Mouse (Mus musculus): Measurements from ENCODE around the gene Adal. TPM values are rescaled to one million over a fixed set of nuclear protein-coding genes. Genes with fewer than 3 reads are reported as not detected.
A peak's percentile ranks its signal among the peaks of the same experiment; 100 is the strongest.
"Not testable (repeated sequence)": the region's sequence is repeated elsewhere in the genome, so short reads cannot be mapped to it uniquely, and the experiment has no call there.

Gene Adal
- 7.1 and 8.2 TPM in 2 replicates for polyA plus RNA-seq (2015; fragmentation: Nextera tagmentation; extraction: Ambion mirVana)

- Histone ChIP-seq H3K4me1 (replicated peaks; ENCODE audit: control insufficient read depth, insufficient read depth, low read length) (no peaks in the 10 kb centered on the region), H3K4me2 (replicated peaks; ENCODE audit: low read depth) (peak within 1 kb of the TSS; percentile 94), H3K9ac (ENCODE audit: low read depth, low read length) (peak within 1 kb of the TSS; percentile 86), H3K27ac (ENCODE audit: low read depth, low read length) (peak within 1 kb of the TSS; percentile 95), H3K36me3 (ENCODE audit: control insufficient read depth, insufficient read depth) (peaks cover 7% of the 10 kb centered on the region; the same call in 1 of the 2 replicates), H3K27me3 (replicated peaks; ENCODE audit: control insufficient read depth, insufficient read depth, low read length) (no peaks in the 10 kb centered on the region), H3K4me3 (ENCODE audit: low read depth, low read length) (peak within 1 kb of the TSS; percentile 81), H3K9me3 (ENCODE audit: control insufficient read depth) (no peaks in the 10 kb centered on the region)
- TF ChIP-seq CTCF (IDR thresholded peaks at IDR 0.05; ENCODE audit: low read depth) = no peak; the same call in 1 of the 2 replicates
- WGBS = under 1% methylated on average over 87 of the region's 87 CpGs
- peak; percentile 93 for ATAC-seq
These were observed at the start of gene Adal, which contains the start of gene Lcmt2 for GRCm38 (mm10) chr2:121140018-121140882. TSS of gene Adal (plus strand) at chr2:121140428. TSS of gene Lcmt2 (minus strand) at chr2:121140653.

- Histone ChIP-seq H3K4me1 (replicated peaks; ENCODE audit: control insufficient read depth, insufficient read depth, low read length) (no peaks in the 10 kb centered on the region), H3K4me3 (ENCODE audit: low read depth, low read length) (no peak overlapping the region), H3K4me2 (replicated peaks; ENCODE audit: low read depth) (peak overlapping the region; percentile 14; the same call in 1 of the 2 replicates), H3K27ac (ENCODE audit: low read depth, low read length) (no peak overlapping the region), H3K27me3 (replicated peaks; ENCODE audit: control insufficient read depth, insufficient read depth, low read length) (no peaks in the 10 kb centered on the region), H3K9ac (ENCODE audit: low read depth, low read length) (no peak overlapping the region), H3K9me3 (ENCODE audit: control insufficient read depth) (no peaks in the 10 kb centered on the region), H3K36me3 (ENCODE audit: control insufficient read depth, insufficient read depth) (no peaks in the 10 kb centered on the region)
- TF ChIP-seq CTCF (IDR thresholded peaks at IDR 0.05; ENCODE audit: low read depth) = peak; percentile 89
- 16% methylated on average over 9 of the region's 9 CpGs for WGBS
- no peak for ATAC-seq
These were observed 38.2 kb upstream of the Adal start for GRCm38 (mm10) chr2:121102051-121102450.

GRCm38 (mm10) chr2:121105940-121106339, 34.3 kb upstream of the Adal start:
- no peak for ATAC-seq
- Histone ChIP-seq H3K4me3 (ENCODE audit: low read depth, low read length) (no peak overlapping the region), H3K36me3 (ENCODE audit: control insufficient read depth, insufficient read depth) (no peaks in the 10 kb centered on the region), H3K4me2 (replicated peaks; ENCODE audit: low read depth) (no peak overlapping the region), H3K27me3 (replicated peaks; ENCODE audit: control insufficient read depth, insufficient read depth, low read length) (no peaks in the 10 kb centered on the region), H3K9me3 (ENCODE audit: control insufficient read depth) (no peaks in the 10 kb centered on the region), H3K9ac (ENCODE audit: low read depth, low read length) (no peak overlapping the region), H3K27ac (ENCODE audit: low read depth, low read length) (no peak overlapping the region), H3K4me1 (replicated peaks; ENCODE audit: control insufficient read depth, insufficient read depth, low read length) (no peaks in the 10 kb centered on the region)
- TF ChIP-seq CTCF (IDR thresholded peaks at IDR 0.05; ENCODE audit: low read depth) = no peak

GRCm38 (mm10) chr2:121109695-121110094, 30.5 kb upstream of the Adal start, which contains the start of gene Tgm7:
TSS of gene Tgm7 (minus strand) at chr2:121109795.
- 88% methylated on average over 4 of the region's 4 CpGs for WGBS
- Histone ChIP-seq H3K4me2 (replicated peaks; ENCODE audit: low read depth) (no peak within 1 kb of the TSS), H3K9me3 (ENCODE audit: control insufficient read depth) (no peaks in the 10 kb centered on the region), H3K27me3 (replicated peaks; ENCODE audit: control insufficient read depth, insufficient read depth, low read length) (no peaks in the 10 kb centered on the region), H3K36me3 (ENCODE audit: control insufficient read depth, insufficient read depth) (no peaks in the 10 kb centered on the region), H3K4me3 (ENCODE audit: low read depth, low read length) (no peak within 1 kb of the TSS), H3K4me1 (replicated peaks; ENCODE audit: control insufficient read depth, insufficient read depth, low read length) (no peaks in the 10 kb centered on the region), H3K9ac (ENCODE audit: low read depth, low read length) (no peak within 1 kb of the TSS), H3K27ac (ENCODE audit: low read depth, low read length) (no peak within 1 kb of the TSS)
- ATAC-seq = no peak
- no peak for TF ChIP-seq CTCF (IDR thresholded peaks at IDR 0.05; ENCODE audit: low read depth)

- H3K27ac ChIP-seq (ENCODE audit: low read depth, low read length) = no peak overlapping the region
- H3K9me3 ChIP-seq (ENCODE audit: control insufficient read depth) = no peaks in the 10 kb centered on the region
- no peaks in the 10 kb centered on the region for H3K27me3 ChIP-seq (replicated peaks; ENCODE audit: control insufficient read depth, insufficient read depth, low read length)
- no peak for TF ChIP-seq CTCF (IDR thresholded peaks at IDR 0.05; ENCODE audit: low read depth)
- H3K9ac ChIP-seq (ENCODE audit: low read depth, low read length) = no peak overlapping the region
- H3K4me1 ChIP-seq (replicated peaks; ENCODE audit: control insufficient read depth, insufficient read depth, low read length) = no peaks in the 10 kb centered on the region
- no peak for ATAC-seq
- H3K4me3 ChIP-seq (ENCODE audit: low read depth, low read length) = no peak overlapping the region
- no peaks in the 10 kb centered on the region for H3K36me3 ChIP-seq (ENCODE audit: control insufficient read depth, insufficient read depth)
- H3K4me2 ChIP-seq (replicated peaks; ENCODE audit: low read depth) = no peak overlapping the region
- WGBS = 85% methylated on average over 2 of the region's 2 CpGs
These were observed 24.8 kb upstream of the Adal start for GRCm38 (mm10) chr2:121115418-121115817.

- Histone ChIP-seq H3K27ac (ENCODE audit: low read depth, low read length) (no peak overlapping the region), H3K9ac (ENCODE audit: low read depth, low read length) (no peak overlapping the region), H3K27me3 (replicated peaks; ENCODE audit: control insufficient read depth, insufficient read depth, low read length) (no peaks in the 10 kb centered on the region), H3K36me3 (ENCODE audit: control insufficient read depth, insufficient read depth) (no peaks in the 10 kb centered on the region), H3K4me3 (ENCODE audit: low read depth, low read length) (no peak overlapping the region), H3K4me1 (replicated peaks; ENCODE audit: control insufficient read depth, insufficient read depth, low read length) (no peaks in the 10 kb centered on the region), H3K4me2 (replicated peaks; ENCODE audit: low read depth) (no peak overlapping the region), H3K9me3 (ENCODE audit: control insufficient read depth) (no peaks in the 10 kb centered on the region)
- TF ChIP-seq CTCF (IDR thresholded peaks at IDR 0.05; ENCODE audit: low read depth) = no peak
- WGBS = 95% methylated on average over 3 of the region's 3 CpGs
- ATAC-seq = no peak
These were observed 21.0 kb upstream of the Adal start for GRCm38 (mm10) chr2:121119260-121119659.

GRCm38 (mm10) chr2:121126302-121126701, 13.9 kb upstream of the Adal start:
- H3K27me3 ChIP-seq (replicated peaks; ENCODE audit: control insufficient read depth, insufficient read depth, low read length); ATAC-seq; H3K9ac ChIP-seq (ENCODE audit: low read depth, low read length); H3K4me3 ChIP-seq (ENCODE audit: low read depth, low read length); H3K36me3 ChIP-seq (ENCODE audit: control insufficient read depth, insufficient read depth); H3K4me2 ChIP-seq (replicated peaks; ENCODE audit: low read depth); H3K9me3 ChIP-seq (ENCODE audit: control insufficient read depth); H3K27ac ChIP-seq (ENCODE audit: low read depth, low read length); H3K4me1 ChIP-seq (replicated peaks; ENCODE audit: control insufficient read depth, insufficient read depth, low read length): not testable (repeated sequence)
- 88% methylated on average over 5 of the region's 5 CpGs for WGBS

Measured in intestine, postnatal 0 days (tissue).